Mouse (Mus musculus) left cerebral cortex, adult 18-20 months (tissue): ENCODE results near the gene Hoxb8. TPM values are rescaled to one million over a fixed set of nuclear protein-coding genes. Genes with fewer than 3 reads are reported as not detected.

Source experiments
- DNase-seq, 2 experiments: peaks; one replicate each; pipeline ENCODE4 v3.0.0; 2021 to 2022; ENCODE audit warnings: low spot score in 2 of 2, mixed read lengths in 1 of 2
- total RNA-seq, 2 experiments: library from RNA; stranded (reverse); gene quantifications; 2 replicates each; pipeline ENCODE4 v1.2.3; 2021

Hoxb8 gene
- total RNA-seq, 2 experiments from 2014 or later, result not detected

- no peak for DNase-seq
These were observed 3.3 kb downstream of the Hoxb8 start for GRCm38 (mm10) chr11:96284774-96285734.

GRCm38 (mm10) chr11:96285771-96286738 is 4.3 kb downstream of the Hoxb8 start, which contains the start of gene Hoxb7:
Gene Hoxb7 (plus strand): TSS chr11:96286623.
- no peak for DNase-seq

- no peak for DNase-seq
These were observed 5.2 kb downstream of the Hoxb8 start for GRCm38 (mm10) chr11:96286739-96287385.

GRCm38 (mm10) chr11:96287411-96287810 is 5.7 kb downstream of the Hoxb8 start:
- DNase-seq, result no peak

- DNase-seq, result no peak
These were observed 6.9 kb downstream of the Hoxb8 start for GRCm38 (mm10) chr11:96288455-96289221.

GRCm38 (mm10) chr11:96289293-96289692 is 7.6 kb downstream of the Hoxb8 start:
- DNase-seq, result no peak

GRCm38 (mm10) chr11:96289837-96290236 is 8.1 kb downstream of the Hoxb8 start:
- DNase-seq, result no peak

GRCm38 (mm10) chr11:96290705-96291355 is 9.1 kb downstream of the Hoxb8 start:
- DNase-seq, result no peak

GRCm38 (mm10) chr11:96291681-96292564 is 10.2 kb downstream of the Hoxb8 start, which contains the start of gene Hoxb6:
Gene Hoxb6 (plus strand): TSS chr11:96292476.
- no peak for DNase-seq

GRCm38 (mm10) chr11:96292565-96293301 is 11.0 kb downstream of the Hoxb8 start:
- no peak for DNase-seq

- DNase-seq, result no peak
These were observed 11.7 kb downstream of the Hoxb8 start for GRCm38 (mm10) chr11:96293302-96293921.

GRCm38 (mm10) chr11:96294245-96295091 is 12.8 kb downstream of the Hoxb8 start:
- DNase-seq, result peak; percentile 28 to 54

GRCm38 (mm10) chr11:96295092-96295835 is 13.6 kb downstream of the Hoxb8 start:
- DNase-seq, result no peak

GRCm38 (mm10) chr11:96296997-96297396 is 15.3 kb downstream of the Hoxb8 start:
- DNase-seq, result no peak

GRCm38 (mm10) chr11:96297428-96297827 is 15.7 kb downstream of the Hoxb8 start:
- no peak for DNase-seq
